Mouse (Mus musculus): Measurements from ENCODE around the gene Flt1.

The Flt1 gene

GRCm38 (mm10) chr5:147725831-147726700 is at the start of gene Flt1:
TSS of gene Flt1 (minus strand) at chr5:147726011.
- peak; percentile 28 for DNase-seq

GRCm38 (mm10) chr5:147775222-147775621 is 49.4 kb upstream of the Flt1 start:
- DNase-seq, result no peak

GRCm38 (mm10) chr5:147769918-147770317 is 44.1 kb upstream of the Flt1 start:
- DNase-seq, result no peak

GRCm38 (mm10) chr5:147764061-147764460 is 38.2 kb upstream of the Flt1 start:
- no peak for DNase-seq

GRCm38 (mm10) chr5:147761984-147762383 is 36.2 kb upstream of the Flt1 start:
- DNase-seq, result no peak

- DNase-seq, result no peak
These were observed 35.5 kb upstream of the Flt1 start for GRCm38 (mm10) chr5:147761275-147761674.

GRCm38 (mm10) chr5:147758640-147759319 is 33.0 kb upstream of the Flt1 start:
- DNase-seq, result no peak

GRCm38 (mm10) chr5:147757832-147758587 is 32.2 kb upstream of the Flt1 start:
- peak; percentile 18 for DNase-seq

GRCm38 (mm10) chr5:147752914-147753341 is 27.1 kb upstream of the Flt1 start:
- DNase-seq, result no peak

- no peak for DNase-seq
These were observed 25.9 kb upstream of the Flt1 start for GRCm38 (mm10) chr5:147751673-147752130.

GRCm38 (mm10) chr5:147749972-147750371 is 24.2 kb upstream of the Flt1 start:
- DNase-seq, result no peak

- DNase-seq, result peak; percentile 14
These were observed 22.3 kb upstream of the Flt1 start for GRCm38 (mm10) chr5:147748081-147748581.

GRCm38 (mm10) chr5:147744900-147745653 is 19.3 kb upstream of the Flt1 start:
- no peak for DNase-seq

- no peak for DNase-seq
These were observed 16.8 kb upstream of the Flt1 start for GRCm38 (mm10) chr5:147742468-147743111.

GRCm38 (mm10) chr5:147736766-147737280 is 11.0 kb upstream of the Flt1 start:
- DNase-seq, result no peak

GRCm38 (mm10) chr5:147733682-147734081 is 7.9 kb upstream of the Flt1 start:
- DNase-seq, result peak; percentile 64

GRCm38 (mm10) chr5:147732926-147733325 is 7.1 kb upstream of the Flt1 start:
- DNase-seq, result no peak

GRCm38 (mm10) chr5:147727481-147727880 is 1.7 kb upstream of the Flt1 start:
- DNase-seq, result no peak

- no peak for DNase-seq
These were observed 1.0 kb upstream of the Flt1 start for GRCm38 (mm10) chr5:147726701-147727393.

- peak; percentile 22 for DNase-seq
These were observed 623 bp downstream of the Flt1 start for GRCm38 (mm10) chr5:147724945-147725830.
